Mouse (Mus musculus) right cerebral cortex, postnatal 10 days (tissue): ENCODE measurements around the gene Scimp.
"Not testable (repeated sequence)": the region's sequence is repeated elsewhere in the genome, so short reads cannot be mapped to it uniquely, and the experiment has no call there.

Experiments
- DNase-seq, 2 experiments: peaks; one replicate each; pipeline ENCODE4 v3.0.0; 2021; ENCODE audit warnings: low spot score in 2 of 2

Scimp gene

GRCm38 (mm10) chr11:70811471-70812240 is 730 bp downstream of the Scimp start:
- DNase-seq, result no peak

DNA sequence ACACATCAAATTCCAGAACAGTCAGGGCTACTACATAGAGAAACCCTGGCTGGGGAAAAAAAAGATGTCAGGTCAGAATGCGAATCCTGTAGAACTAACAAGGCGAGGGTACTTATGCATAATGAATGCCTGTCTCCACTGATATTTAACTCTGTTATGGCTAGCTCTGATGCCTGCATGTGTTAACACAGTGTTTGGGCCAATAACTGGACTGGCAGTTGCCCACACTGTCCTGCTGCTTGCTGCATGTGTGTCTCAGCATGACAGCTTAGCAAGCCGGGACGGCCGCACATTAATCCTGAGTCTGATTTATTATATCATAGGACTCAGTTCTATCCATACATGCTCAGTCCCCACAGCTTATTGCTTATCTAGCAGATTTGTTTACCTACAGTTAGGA is 1.3 kb downstream of the Scimp start:
- DNase-seq, result no peak

- no peak for DNase-seq
These were observed 3.4 kb downstream of the Scimp start for GRCm38 (mm10) chr11:70809011-70809410.

- no peak for DNase-seq
These were observed 4.3 kb downstream of the Scimp start for GRCm38 (mm10) chr11:70808101-70808500.

- DNase-seq, result no peak
These were observed 4.8 kb downstream of the Scimp start for GRCm38 (mm10) chr11:70807630-70808029.

GRCm38 (mm10) chr11:70806697-70807096 is 5.7 kb downstream of the Scimp start:
- no peak for DNase-seq

DNA sequence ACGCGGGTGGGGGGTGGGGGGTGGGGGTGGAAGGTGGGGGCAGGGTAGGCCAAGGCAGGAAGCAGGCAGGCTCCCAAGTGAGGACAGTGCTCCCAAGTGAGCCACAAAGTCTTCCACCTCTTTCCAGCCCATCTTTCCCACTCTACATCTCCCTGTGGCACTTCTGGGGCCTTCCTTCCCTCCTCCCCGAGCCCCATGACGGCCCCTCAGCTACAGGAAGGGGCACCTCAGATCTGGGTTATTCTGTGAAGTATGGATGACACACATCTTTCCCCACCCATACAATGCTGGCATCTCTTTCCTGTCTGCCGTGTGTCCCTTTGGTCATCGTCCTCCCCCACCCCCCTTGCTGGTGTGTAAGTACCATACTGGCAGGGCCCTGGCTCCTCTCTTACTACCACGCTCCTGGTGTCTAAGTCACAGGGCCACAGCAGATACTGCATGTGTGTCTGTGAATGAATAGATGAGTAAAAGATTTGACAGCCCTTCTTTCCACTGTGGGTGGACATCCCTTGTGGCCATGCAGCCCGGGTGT is 6.7 kb downstream of the Scimp start:
- DNase-seq, result no peak

GRCm38 (mm10) chr11:70804395-70804794 is 8.0 kb downstream of the Scimp start:
- DNase-seq, result no peak

DNA sequence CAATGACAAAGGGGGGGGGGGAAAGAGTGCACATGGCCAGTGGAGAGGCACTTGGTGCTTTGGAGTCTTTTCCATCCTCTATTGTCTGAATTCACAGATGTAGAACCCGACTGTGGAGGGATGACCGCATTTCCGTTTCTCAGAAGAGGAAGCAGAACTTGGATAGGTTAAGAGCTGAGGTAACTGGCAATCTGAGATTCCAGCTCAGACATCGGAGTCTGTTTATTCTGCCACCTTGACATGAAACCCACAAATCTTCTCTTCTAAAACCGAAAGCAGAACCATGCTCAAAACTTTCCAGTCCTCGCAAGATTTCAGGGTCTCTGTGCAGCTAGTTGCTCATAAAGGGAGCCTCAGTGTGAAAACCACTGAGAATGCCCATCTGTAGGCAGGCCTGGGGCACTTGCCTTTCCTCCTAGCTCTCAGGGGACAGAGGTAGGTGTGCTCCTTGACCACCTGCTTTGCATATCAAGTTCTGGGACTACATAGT is 8.6 kb downstream of the Scimp start:
- no peak for DNase-seq

DNA sequence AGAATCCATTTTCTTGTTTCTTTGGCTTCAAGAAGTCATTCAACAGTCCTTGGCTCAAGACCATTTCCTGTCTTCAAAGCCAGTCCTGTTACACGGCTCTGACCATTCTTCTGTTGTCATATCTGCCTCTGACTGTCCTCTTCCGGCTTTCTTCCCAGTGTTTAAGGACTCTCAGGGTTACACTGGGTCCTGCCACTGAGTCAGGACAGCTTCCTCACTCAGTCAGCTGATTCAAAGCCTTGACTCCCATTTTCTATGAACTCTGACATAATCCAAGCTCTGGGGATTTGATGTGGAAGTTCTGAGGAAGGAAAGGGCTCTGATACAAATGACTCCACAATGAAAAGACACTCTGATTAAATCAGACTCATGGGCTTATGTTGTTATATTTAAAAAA is 9.5 kb downstream of the Scimp start:
- DNase-seq, result no peak

- DNase-seq, result no peak
These were observed 10.1 kb downstream of the Scimp start for GRCm38 (mm10) chr11:70802208-70802864.

GRCm38 (mm10) chr11:70792409-70792808 is 20.0 kb downstream of the Scimp start:
- no peak for DNase-seq

DNA sequence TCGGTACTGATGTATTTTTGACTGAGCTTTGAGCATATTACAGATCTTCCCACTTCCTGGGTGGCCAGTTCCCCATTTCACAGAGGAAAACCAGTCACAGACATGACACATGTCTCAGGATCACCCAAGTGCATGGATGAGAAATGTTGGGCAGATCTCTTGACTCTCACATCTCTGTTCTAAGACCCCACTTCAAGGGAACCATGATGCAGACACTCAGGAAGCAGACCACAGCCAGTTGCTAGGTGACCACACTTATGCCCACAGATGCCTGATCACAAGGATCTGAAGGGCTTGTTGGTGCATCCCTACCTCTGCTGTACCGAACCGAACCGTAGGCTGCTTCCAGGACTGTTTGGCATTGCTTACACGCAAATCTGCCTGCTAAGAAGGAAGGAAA is 20.7 kb downstream of the Scimp start:
- DNase-seq, result no peak

DNA sequence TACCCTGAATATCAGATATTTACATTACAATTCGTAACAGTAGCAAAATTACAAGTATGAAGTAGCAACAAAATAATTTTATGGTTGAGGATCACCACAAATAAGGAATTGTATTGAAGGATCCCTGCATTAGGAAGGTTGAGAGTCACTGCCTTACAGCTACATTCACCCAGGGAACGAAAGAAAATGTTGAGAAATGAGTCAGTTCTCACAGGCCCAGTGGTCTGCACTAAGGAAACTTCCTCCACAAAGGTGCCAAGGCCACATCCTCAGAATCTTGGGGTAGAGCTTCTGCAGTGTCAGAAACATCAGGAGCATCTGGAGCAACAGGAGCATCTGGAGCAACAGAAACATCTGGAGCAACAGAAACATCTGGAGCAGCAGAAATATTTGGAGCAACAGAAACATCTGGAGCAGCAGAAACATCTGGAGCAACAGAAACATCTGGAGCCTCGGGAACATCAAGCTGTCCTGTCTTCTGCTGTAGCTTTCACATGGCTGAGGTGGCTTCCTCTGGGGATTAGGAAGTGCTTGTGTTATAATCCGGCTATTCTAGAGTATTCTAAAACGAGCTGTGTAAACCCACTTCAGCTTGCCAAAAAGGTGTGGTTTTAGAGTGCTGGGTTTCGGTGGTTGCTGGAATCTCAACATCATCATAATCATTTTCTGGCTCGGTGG is 21.4 kb downstream of the Scimp start:
- no peak for DNase-seq

GRCm38 (mm10) chr11:70790426-70790825 is 22.0 kb downstream of the Scimp start:
- no peak for DNase-seq

DNA sequence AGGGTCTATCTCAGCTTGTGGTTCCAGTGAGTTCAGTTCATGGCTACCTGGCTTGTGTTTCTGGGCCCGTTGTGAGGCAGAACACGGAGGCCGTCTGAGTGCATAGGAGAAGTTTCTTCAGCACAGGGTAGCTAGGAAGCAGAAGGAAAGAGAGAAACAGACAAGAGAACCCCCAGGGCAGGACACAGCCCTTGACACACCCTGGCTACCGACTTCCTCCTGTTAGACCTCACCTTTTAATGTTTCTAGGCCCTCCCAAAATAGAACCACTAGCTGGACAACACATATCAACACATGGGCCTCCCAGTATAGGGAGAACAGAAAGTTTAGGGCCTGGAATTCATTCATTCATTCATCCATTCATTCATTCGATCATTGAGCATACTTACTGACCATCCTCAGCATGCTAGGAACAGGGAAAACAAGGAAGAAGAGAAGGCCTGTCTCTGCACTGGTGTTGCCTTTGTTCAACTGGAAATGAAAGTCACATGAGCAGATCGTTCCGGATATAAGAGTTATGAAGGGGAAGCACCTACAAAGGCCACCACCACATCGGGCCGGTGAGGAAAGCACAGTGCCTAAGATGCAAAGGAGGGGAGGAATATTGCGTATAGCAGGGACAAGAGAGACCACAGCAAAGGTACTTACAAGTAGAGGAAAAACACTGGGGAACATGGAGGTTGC is 23.3 kb downstream of the Scimp start:
- no peak for DNase-seq

GRCm38 (mm10) chr11:70787052-70787451 is 25.3 kb downstream of the Scimp start:
- no peak for DNase-seq

GRCm38 (mm10) chr11:70785908-70786307 is 26.5 kb downstream of the Scimp start:
- no peak for DNase-seq

DNA sequence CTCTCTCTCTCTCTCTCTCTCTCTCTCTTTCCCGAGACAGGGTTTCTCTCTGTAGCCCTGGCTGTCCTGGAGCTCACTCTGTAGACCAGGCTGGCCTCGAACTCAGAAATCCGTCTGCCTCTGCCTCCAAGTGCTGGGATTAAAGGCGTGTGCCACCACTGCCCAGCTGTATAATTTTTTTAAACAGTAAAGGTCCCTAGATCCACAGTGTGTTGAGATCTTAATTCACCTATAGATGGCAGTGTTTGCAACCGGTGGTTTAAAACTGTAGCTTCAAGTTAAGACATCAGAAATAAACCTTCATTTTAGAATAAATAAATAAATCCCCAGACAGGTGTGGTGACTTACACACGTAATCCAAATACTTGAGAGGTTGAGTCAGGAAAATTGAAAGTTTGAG is 34.3 kb downstream of the Scimp start:
- DNase-seq, result not testable (repeated sequence)

DNA sequence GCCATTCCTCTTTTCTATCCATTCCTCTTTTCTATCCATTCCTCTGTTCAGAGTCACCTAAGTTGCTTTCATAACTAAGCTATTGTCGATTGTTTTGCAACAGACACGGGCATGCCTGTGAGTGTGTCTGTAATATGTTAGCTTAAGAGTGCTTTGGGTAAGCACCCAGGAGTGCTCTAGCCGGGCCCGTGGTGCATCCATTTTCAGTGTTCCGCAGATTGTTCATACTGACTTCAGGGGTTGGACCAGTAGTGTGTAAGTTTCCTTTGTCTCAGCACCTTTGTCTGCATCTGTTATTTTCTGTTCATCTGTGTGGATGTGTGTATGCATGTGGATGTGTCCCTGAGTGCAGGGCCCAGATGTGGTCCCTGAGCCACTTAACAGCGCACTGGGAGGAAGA is 34.8 kb downstream of the Scimp start:
- no peak for DNase-seq

DNA sequence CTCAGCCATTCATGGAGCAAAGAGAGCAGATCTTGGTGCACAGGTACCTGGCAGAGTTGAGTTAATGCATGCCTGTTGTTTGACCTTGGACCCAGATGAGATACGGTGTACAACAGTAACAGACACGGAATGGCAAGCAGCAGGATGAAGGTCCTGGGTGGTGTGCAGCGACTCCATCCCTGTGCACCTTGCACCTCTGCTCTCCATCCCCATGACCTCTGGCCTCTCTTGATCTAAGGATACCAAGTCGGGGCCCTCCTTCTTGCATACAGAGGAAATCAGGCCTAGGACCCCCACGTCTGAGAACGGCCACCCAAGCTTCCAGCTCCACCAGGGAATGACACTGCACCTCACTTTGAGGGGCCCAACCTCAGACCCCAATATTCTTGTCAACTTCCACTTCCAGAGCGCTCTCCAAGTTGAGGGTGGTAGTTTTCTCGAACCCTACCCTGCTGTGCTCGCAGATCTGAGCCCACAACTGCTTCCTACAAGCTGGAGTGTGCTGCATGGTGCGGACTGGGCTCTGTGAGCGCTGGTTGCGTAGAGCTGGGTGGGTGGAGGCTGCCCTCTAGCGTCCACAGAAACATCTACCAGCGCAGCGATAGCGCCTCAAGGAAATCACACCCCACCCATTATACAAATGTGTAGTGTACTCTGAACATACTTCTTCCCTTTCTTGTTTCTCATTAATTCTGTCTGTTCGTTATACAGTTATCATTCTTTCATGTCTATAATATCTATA is 35.4 kb downstream of the Scimp start:
- DNase-seq, result peak; percentile 81 to 82
